Mouse (Mus musculus): ENCODE data around the gene Rad51. TPM values are rescaled to one million over a fixed set of nuclear protein-coding genes. Genes with fewer than 3 reads are reported as not detected.

Gene Rad51
- polyA plus RNA-seq, 1 experiment = 1.4 TPM

DNA sequence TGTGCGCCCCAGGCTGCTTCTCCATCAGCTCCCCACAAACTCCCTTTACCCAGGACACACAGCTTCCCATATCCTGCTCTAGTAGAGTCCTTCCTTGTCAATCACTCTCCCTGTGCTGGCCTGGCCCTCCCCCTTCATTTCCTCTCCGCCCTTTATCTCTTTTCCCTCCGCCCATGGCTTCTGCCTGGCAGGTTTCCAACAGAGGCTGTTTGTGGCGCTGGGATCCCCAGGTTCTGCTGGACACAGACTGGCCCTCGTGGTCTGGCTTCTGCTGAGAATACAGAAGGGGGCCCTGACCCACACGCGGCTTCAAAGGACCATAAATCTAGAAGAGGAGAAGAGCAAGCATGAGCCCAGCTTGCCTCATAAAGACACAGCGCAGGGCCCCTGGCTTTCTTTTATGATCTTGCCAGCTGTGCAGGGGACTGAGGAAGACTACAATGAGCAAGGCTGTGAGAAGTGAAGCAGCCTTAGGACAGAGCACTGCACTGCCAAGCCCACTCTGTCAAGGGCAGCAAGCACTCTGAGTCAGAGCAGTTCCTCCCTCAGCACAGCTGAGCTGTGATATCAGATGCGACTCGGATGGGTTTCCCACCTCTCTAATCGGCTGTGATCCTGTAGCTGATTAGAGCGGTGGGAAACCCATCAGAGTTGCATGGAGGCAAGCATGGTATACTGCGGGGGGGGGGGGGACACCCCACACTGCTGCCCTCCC is 60.4 kb downstream of the Rad51 start:
- Histone ChIP-seq H3K4me1 (ENCODE audit: control insufficient read depth, insufficient read depth, low read length) (peaks cover 2% of the 10 kb centered on the region; the same call in 1 of the 2 replicates), H3K4me3 (replicated peaks; ENCODE audit: extremely low read depth, low read depth, low read length) (no peak overlapping the region)
- TF ChIP-seq CTCF (IDR thresholded peaks at IDR 0.05; ENCODE audit: insufficient read depth, low read length) (no peak), POLR2A (IDR thresholded peaks at IDR 0.05; ENCODE audit: borderline replicate concordance, extremely low read depth, low read depth, low read length) (no peak)
- peak; percentile 34 for DNase-seq
- 29% methylated on average over 13 of the region's 13 CpGs for WGBS

DNA sequence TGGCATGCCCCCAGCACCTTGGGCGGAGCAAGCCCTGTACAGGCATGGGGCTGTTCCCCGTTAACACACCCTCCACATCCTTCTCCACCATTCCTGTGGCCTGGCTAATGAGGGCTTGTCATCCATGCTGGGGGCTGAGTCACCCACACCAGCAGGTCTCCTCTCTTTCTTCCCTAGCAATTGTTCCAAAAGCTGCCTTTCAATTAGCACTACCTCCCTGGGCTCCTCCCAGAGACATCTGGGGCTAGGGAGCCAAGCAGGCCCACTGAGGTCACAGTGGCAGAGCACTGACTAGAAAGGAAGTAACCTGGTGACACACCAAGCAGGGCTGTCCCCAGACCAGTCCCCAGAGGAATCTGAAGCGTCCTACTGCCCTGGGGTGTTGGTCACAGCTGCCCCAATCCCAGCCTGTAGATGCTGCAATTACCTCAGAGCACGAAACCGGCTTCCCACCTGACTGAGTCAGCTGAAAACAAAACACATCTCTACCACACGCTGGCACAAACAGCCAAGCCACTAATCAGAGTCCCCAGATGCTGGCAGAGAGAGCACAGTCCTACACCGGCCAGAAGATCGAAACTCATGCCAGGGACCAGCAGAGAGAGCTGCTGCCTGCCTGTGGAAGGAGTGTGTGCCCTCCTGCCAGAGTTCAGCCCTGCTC is 61.5 kb downstream of the Rad51 start, which contains the start of gene Gm14137:
Gm14137 (plus strand) TSS at position 519 of the 661 bp plus-strand sequence.
- Histone ChIP-seq H3K4me3 (replicated peaks; ENCODE audit: extremely low read depth, low read depth, low read length) (no peak within 1 kb of the TSS), H3K4me1 (ENCODE audit: control insufficient read depth, insufficient read depth, low read length) (0 out of 2 replicates have a peak, but pooled peaks cover 2% of the 10 kb centered on the region)
- DNase-seq = no peak
- 72% methylated on average over 8 of the region's 8 CpGs for WGBS
- TF ChIP-seq CTCF (IDR thresholded peaks at IDR 0.05; ENCODE audit: insufficient read depth, low read length) (no peak), POLR2A (IDR thresholded peaks at IDR 0.05; ENCODE audit: borderline replicate concordance, extremely low read depth, low read depth, low read length) (no peak)

DNA sequence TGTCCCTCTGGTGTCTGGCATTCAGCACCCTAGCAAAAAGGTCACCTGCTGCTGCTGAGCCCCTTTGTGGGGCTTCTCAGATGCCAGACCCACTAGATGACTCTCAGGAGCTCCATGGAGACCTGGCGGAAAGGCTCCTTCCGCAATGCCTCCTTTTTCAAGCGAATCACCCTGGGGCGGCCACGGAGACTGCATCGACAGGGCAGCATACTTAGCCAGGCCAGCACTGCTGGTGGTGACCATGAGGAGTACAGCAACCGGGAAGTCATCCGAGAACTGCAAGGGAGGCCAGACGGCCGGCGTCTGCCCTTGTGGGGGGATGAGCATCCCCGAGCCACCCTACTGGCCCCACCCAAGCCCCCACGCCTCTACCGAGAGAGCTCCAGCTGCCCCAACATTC is 62.3 kb downstream of the Rad51 start:
- no peak overlapping the region for H3K4me3 ChIP-seq (replicated peaks; ENCODE audit: extremely low read depth, low read depth, low read length)
- DNase-seq = no peak
- no peak for TF ChIP-seq CTCF (IDR thresholded peaks at IDR 0.05; ENCODE audit: insufficient read depth, low read length)
- no peak for TF ChIP-seq POLR2A (IDR thresholded peaks at IDR 0.05; ENCODE audit: borderline replicate concordance, extremely low read depth, low read depth, low read length)
- H3K4me1 ChIP-seq (ENCODE audit: control insufficient read depth, insufficient read depth, low read length) = 0 out of 2 replicates have a peak, but pooled peaks cover 2% of the 10 kb centered on the region
- 81% methylated on average over 14 of the region's 14 CpGs for WGBS

DNA sequence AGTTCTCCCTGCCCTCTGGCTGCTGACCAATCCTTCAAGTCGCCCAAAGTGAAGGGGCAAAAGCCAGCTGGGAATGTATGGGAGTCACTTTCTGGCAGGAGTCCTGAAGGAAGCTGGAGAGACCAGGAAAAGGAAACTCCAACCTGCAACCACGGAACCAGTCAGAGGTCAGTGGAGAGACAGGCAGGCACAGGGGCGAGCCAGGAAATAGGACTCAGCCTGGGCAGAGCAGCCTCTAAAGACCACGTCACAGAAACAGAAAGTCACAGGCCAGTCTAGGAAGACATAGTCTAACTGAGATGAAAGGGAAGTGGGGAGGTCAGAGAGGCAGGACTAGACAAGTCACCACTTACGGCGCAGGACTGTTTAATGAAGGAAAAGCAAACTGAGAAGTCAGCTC is 63.0 kb downstream of the Rad51 start:
- whole genome bisulfite sequencing = 43% methylated on average over 6 of the region's 6 CpGs
- no peak for DNase-seq
- Histone ChIP-seq H3K4me3 (replicated peaks; ENCODE audit: extremely low read depth, low read depth, low read length) (no peak overlapping the region), H3K4me1 (ENCODE audit: control insufficient read depth, insufficient read depth, low read length) (0 out of 2 replicates have a peak, but pooled peaks cover 2% of the 10 kb centered on the region)
- no peak for TF ChIP-seq POLR2A (IDR thresholded peaks at IDR 0.05; ENCODE audit: borderline replicate concordance, extremely low read depth, low read depth, low read length)
- no peak for TF ChIP-seq CTCF (IDR thresholded peaks at IDR 0.05; ENCODE audit: insufficient read depth, low read length)

DNA sequence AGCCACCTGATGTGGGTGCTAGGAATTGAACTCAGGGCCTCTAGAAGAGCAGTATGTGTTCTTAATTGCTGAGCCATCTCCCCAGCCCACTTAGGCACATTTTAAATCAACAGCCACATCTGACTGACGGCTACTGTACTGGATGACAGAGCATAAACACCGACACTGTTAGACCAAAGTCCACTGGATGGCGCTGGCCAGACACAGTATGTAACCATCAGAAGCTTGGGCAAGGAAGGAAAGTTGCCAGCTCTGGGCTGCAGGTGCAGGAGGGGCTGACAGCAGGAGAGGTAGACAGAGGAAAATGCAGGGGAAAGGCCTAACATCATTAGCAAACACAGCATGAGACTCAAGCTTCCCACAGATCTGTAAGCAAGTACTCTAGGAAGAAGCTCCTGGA is 64.2 kb downstream of the Rad51 start:
- no peak for DNase-seq
- Histone ChIP-seq H3K4me1 (ENCODE audit: control insufficient read depth, insufficient read depth, low read length) (0 out of 2 replicates have a peak, but pooled peaks cover 2% of the 10 kb centered on the region), H3K4me3 (replicated peaks; ENCODE audit: extremely low read depth, low read depth, low read length) (no peak overlapping the region)
- no peak for TF ChIP-seq POLR2A (IDR thresholded peaks at IDR 0.05; ENCODE audit: borderline replicate concordance, extremely low read depth, low read depth, low read length)
- TF ChIP-seq CTCF (IDR thresholded peaks at IDR 0.05; ENCODE audit: insufficient read depth, low read length) = no peak
- WGBS = 66% methylated on average over 3 of the region's 3 CpGs

GRCm38 (mm10) chr2:119177384-119177939 is 64.9 kb downstream of the Rad51 start:
- Histone ChIP-seq H3K4me3 (replicated peaks; ENCODE audit: extremely low read depth, low read depth, low read length) (no peak overlapping the region), H3K4me1 (ENCODE audit: control insufficient read depth, insufficient read depth, low read length) (0 out of 2 replicates have a peak, but pooled peaks cover 2% of the 10 kb centered on the region)
- no peak for TF ChIP-seq CTCF (IDR thresholded peaks at IDR 0.05; ENCODE audit: insufficient read depth, low read length)
- TF ChIP-seq POLR2A (IDR thresholded peaks at IDR 0.05; ENCODE audit: borderline replicate concordance, extremely low read depth, low read depth, low read length) = no peak
- DNase-seq = no peak
- WGBS = 72% methylated on average over 5 of the region's 5 CpGs

GRCm38 (mm10) chr2:119182914-119183313 is 70.3 kb downstream of the Rad51 start:
- 93% methylated on average over 7 of the region's 7 CpGs for WGBS
- DNase-seq = no peak
- no peak overlapping the region for H3K4me3 ChIP-seq (replicated peaks; ENCODE audit: extremely low read depth, low read depth, low read length)
- no peaks in the 10 kb centered on the region for H3K4me1 ChIP-seq (ENCODE audit: control insufficient read depth, insufficient read depth, low read length)
- TF ChIP-seq CTCF (IDR thresholded peaks at IDR 0.05; ENCODE audit: insufficient read depth, low read length) (no peak), POLR2A (IDR thresholded peaks at IDR 0.05; ENCODE audit: borderline replicate concordance, extremely low read depth, low read depth, low read length) (no peak)

GRCm38 (mm10) chr2:119189029-119189710 is 76.6 kb downstream of the Rad51 start:
- Histone ChIP-seq H3K4me3 (replicated peaks; ENCODE audit: extremely low read depth, low read depth, low read length) (peak overlapping the region; percentile 43), H3K4me1 (ENCODE audit: control insufficient read depth, insufficient read depth, low read length) (peaks cover 3% of the 10 kb centered on the region)
- peak; percentile 88 for DNase-seq
- WGBS = 5% methylated on average over 15 of the region's 15 CpGs
- no peak for TF ChIP-seq POLR2A (IDR thresholded peaks at IDR 0.05; ENCODE audit: borderline replicate concordance, extremely low read depth, low read depth, low read length)
- peak; percentile 85 for TF ChIP-seq CTCF (IDR thresholded peaks at IDR 0.05; ENCODE audit: insufficient read depth, low read length)

DNA sequence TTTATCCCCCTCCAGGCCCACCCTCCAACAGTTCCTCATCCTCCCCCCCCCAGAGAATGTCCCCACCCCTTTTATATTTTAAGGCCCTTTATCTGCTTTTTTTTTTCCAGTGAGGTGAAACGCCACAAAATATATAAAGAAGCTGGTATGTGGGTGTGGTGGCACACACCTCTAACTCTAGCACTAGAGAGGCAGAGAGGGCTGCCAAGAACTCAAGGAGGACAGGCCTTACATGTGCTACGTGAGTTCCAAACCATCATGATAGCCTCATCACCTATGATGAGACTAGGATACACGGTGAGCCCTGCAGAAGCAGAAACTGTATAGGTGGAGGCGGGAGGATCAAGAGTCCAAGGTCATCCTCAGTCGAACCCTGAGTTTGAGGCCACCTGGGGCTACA is 78.4 kb downstream of the Rad51 start:
- H3K4me1 ChIP-seq (ENCODE audit: control insufficient read depth, insufficient read depth, low read length) = peaks cover 3% of the 10 kb centered on the region
- no peak for DNase-seq
- no peak overlapping the region for H3K4me3 ChIP-seq (replicated peaks; ENCODE audit: extremely low read depth, low read depth, low read length)
- WGBS = 61% methylated on average over 5 of the region's 5 CpGs
- TF ChIP-seq CTCF (IDR thresholded peaks at IDR 0.05; ENCODE audit: insufficient read depth, low read length) (no peak), POLR2A (IDR thresholded peaks at IDR 0.05; ENCODE audit: borderline replicate concordance, extremely low read depth, low read depth, low read length) (no peak)
